Mouse (Mus musculus) central nervous system, embryonic 14 days (tissue): Measurements from ENCODE around the gene 4933416C03Rik. TPM values are rescaled to one million over a fixed set of nuclear protein-coding genes. Genes with fewer than 3 reads are reported as not detected.

ENCODE experiments used
- polyA plus RNA-seq: library from polyadenylated mRNA; depleted of rRNA; stranded (reverse); fragments of >200 nt; gene quantifications from 2 replicates; pipeline ENCODE4 v1.2.3, GENCODE M21; 2012; rRNA removed

The 4933416C03Rik gene
- not detected in 2 replicates for polyA plus RNA-seq

GRCm38 (mm10) chr10:116113867-116114474 lies at the start of gene 4933416C03Rik:
TSS of gene 4933416C03Rik (minus strand) at chr10:116113917.

Other genes starting within 250 kb of the 4933416C03Rik start
- gene Ptprr, start 95.7 kb downstream of the 4933416C03Rik start, polyA plus RNA-seq = 5.5 and 7.8 TPM in 2 replicates
- 2.4 and 2.5 TPM in 2 replicates for gene Ptprb, start 161.6 kb upstream of the 4933416C03Rik start, polyA plus RNA-seq